Mouse (Mus musculus) E14TG2a.4 (cell line): ENCODE measurements around the gene Stk36.

Experiments used
- H3K27me3 ChIP-seq: 2 replicates; pipeline ENCODE4 v1.6.1; 2014; ENCODE audit warnings: low read length, control low read depth; ENCODE audit not compliant: insufficient read depth
- H3K36me3 ChIP-seq: 2 replicates; pipeline ENCODE4 v1.6.1; 2014; ENCODE audit warnings: low read length, control low read depth; ENCODE audit not compliant: insufficient read depth
- H3K4me1 ChIP-seq: replicated peaks from 2 replicates; pipeline ENCODE4 v1.6.1; 2014; ENCODE audit warnings: low read depth, low read length, control low read depth
- H3K4me3 ChIP-seq: replicated peaks from 2 replicates; pipeline ENCODE4 v1.5.1; 2014; ENCODE audit warnings: mild to moderate bottlenecking, low read length
- H3K9me3 ChIP-seq: 2 replicates; pipeline ENCODE4 v1.6.1; 2014; ENCODE audit warnings: low read length, control low read depth
- CTCF ChIP-seq: conservative IDR thresholded peaks from 2 replicates; pipeline ENCODE4 v1.5.1; 2014; ENCODE audit warnings: low read length
- NANOG ChIP-seq: IDR thresholded peaks from 2 replicates; pipeline ENCODE4 v1.6.1; 2014; ENCODE audit warnings: borderline replicate concordance, low read length, mixed read lengths
- POU5F1 ChIP-seq: IDR thresholded peaks from 2 replicates; pipeline ENCODE4 v1.6.1; 2014; ENCODE audit warnings: low read length, borderline replicate concordance

The Stk36 gene

GRCm38 (mm10) chr1:74643926-74644325 lies 42.7 kb downstream of the Stk36 start:
- no peak for TF ChIP-seq NANOG
- TF ChIP-seq POU5F1 = no peak
- TF ChIP-seq CTCF = no peak
- H3K36me3 ChIP-seq = no peaks in the 10 kb centered on the region
- H3K9me3 ChIP-seq = peaks cover 23% of the 10 kb centered on the region
- no peaks in the 10 kb centered on the region for H3K4me1 ChIP-seq
- H3K4me3 ChIP-seq = no peak overlapping the region
- H3K27me3 ChIP-seq = no peaks in the 10 kb centered on the region

- H3K9me3 ChIP-seq = peaks cover 11% of the 10 kb centered on the region
- H3K27me3 ChIP-seq = no peaks in the 10 kb centered on the region
- TF ChIP-seq CTCF (no peak), NANOG (no peak), POU5F1 (no peak)
- H3K36me3 ChIP-seq = no peaks in the 10 kb centered on the region; the same call in 1 of the 2 replicates
- H3K4me1 ChIP-seq = no peaks in the 10 kb centered on the region; the same call in 1 of the 2 replicates
- H3K4me3 ChIP-seq = peak within 1 kb of the TSS; percentile 84
Measured at GRCm38 (mm10) chr1:74661448-74662195, 60.4 kb downstream of the Stk36 start, which contains the start of gene Ttll4. TSS of gene Ttll4 (plus strand) at chr1:74661745.

DNA sequence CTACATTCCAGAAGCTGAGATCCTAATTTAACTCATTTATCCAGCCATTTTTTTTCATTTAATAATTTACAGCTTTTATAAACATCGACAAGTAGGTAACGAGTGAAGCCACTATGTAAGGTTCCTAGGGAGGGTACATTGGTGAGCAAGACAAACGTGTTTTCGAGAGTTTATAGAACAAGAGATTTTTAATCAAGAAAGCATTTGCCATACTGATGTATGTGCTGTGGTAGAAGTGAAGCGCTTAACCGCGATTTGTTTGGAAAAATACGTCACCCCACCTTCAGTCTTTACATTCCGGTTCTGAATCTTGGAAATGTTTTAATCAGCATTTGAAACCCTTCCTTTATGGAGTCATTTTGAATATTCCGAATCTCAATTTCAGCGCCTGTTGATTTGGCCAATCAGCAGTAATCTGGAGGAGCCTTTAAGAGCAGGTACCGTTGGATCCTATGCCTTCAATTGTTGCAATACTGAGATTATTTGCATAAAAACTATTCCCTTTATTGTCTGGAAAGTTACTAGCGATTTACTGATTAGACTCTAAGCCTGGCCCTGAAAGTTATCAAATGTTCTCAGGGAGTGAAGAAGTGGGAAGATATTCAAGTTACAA lies 61.1 kb downstream of the Stk36 start:
- TF ChIP-seq POU5F1 = no peak
- TF ChIP-seq CTCF = no peak
- no peak for TF ChIP-seq NANOG
- H3K4me3 ChIP-seq = peak overlapping the region; percentile 84
- peaks cover 11% of the 10 kb centered on the region for H3K9me3 ChIP-seq
- no peaks in the 10 kb centered on the region for H3K27me3 ChIP-seq
- no peaks in the 10 kb centered on the region; the same call in 1 of the 2 replicates for H3K4me1 ChIP-seq
- no peaks in the 10 kb centered on the region; the same call in 1 of the 2 replicates for H3K36me3 ChIP-seq

GRCm38 (mm10) chr1:74665153-74665552 lies 63.9 kb downstream of the Stk36 start:
- Histone ChIP-seq H3K4me3 (no peak overlapping the region), H3K36me3 (no peaks in the 10 kb centered on the region; the same call in 1 of the 2 replicates), H3K27me3 (no peaks in the 10 kb centered on the region), H3K4me1 (no peaks in the 10 kb centered on the region; the same call in 1 of the 2 replicates), H3K9me3 (peaks cover 11% of the 10 kb centered on the region)
- no peak for TF ChIP-seq CTCF
- no peak for TF ChIP-seq POU5F1
- TF ChIP-seq NANOG = no peak

DNA sequence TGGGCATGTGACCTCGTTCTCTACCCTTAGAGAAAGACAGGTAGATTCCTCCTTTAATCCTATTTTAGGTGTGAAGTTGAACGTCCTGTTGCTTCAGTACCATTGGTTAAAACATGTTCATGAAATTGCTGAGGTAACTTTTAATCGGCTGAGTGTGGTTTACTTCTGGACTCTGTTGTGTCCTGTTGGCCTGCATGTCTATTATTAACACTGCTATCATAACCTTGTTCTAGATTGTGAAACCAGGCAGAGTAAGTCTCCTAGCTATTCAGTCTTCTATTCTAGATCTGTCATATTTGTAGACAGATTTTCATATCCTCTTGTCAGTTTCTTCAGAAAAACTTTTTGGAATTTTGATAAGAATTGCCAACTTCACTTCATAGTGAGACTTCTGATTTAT lies 67.1 kb downstream of the Stk36 start:
- Histone ChIP-seq H3K9me3 (no peaks in the 10 kb centered on the region), H3K4me1 (no peaks in the 10 kb centered on the region), H3K4me3 (no peak overlapping the region), H3K36me3 (peaks cover 11% of the 10 kb centered on the region; the same call in 1 of the 2 replicates), H3K27me3 (no peaks in the 10 kb centered on the region)
- TF ChIP-seq NANOG (no peak), POU5F1 (no peak), CTCF (no peak)

DNA sequence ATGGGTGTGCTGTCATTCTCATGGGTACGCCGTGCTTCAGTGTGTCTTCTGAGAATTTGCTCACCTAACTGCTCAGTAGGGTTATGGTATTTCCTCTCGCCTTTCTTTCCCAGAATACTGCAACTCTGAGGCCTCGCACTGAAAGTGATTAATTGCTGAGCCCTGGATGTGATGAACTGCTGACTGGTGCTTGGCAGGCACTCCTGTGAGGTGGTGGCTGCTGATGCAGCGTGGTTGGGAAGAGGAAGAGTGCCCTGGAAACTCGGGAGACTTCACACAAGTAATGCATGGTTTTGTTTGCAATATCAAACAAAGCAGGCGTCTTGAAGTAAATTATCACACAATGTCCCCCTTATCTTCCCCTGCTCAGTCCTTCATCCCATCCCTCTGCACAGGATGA lies 71.5 kb downstream of the Stk36 start:
- Histone ChIP-seq H3K4me3 (no peak overlapping the region), H3K9me3 (no peaks in the 10 kb centered on the region), H3K36me3 (peaks cover 11% of the 10 kb centered on the region; the same call in 1 of the 2 replicates), H3K4me1 (no peaks in the 10 kb centered on the region), H3K27me3 (no peaks in the 10 kb centered on the region)
- no peak for TF ChIP-seq NANOG
- no peak for TF ChIP-seq POU5F1
- TF ChIP-seq CTCF = no peak

DNA sequence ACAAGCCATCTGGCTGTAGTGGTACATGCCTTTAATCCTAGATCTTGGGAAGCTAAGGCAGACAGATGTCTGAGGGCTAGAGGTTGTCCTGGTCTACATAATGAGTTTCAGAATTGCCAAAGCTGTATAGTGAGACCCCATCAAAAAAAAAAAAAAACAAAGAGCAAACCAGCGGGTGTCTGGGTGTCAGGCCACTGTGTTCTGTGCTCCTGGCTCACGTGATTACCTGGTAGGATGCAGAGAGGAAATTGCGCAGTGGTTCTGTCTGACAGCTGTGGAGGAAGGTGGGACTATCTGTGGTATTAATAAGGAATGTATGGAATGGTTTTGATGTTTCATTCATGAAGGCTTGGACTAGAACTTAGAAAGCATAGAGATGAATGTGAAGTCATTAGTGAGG lies 75.6 kb downstream of the Stk36 start:
- Histone ChIP-seq H3K27me3 (no peaks in the 10 kb centered on the region), H3K9me3 (no peaks in the 10 kb centered on the region), H3K4me1 (no peaks in the 10 kb centered on the region), H3K36me3 (peaks cover 41% of the 10 kb centered on the region), H3K4me3 (no peak overlapping the region)
- TF ChIP-seq POU5F1 (no peak), NANOG (no peak), CTCF (no peak)

DNA sequence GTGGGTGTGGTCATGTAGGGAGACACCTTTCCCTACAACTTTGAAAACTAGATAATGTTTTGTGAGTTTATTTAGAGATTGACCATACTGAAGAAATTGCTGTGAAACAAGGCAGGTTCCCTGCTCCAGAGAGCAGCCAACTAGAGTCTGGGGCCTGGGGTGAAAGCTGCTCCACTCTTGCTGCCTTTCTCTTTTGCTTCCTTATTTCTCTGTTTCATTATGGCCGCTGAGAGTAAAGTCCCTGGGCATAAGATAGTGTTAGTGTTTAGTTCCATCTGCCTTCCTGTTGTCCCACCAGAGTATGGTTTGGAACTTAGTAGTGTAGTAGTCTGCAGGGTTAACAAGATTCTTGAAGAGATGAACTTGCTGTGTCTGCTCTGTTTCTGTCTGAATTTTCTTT lies 76.6 kb downstream of the Stk36 start:
- no peaks in the 10 kb centered on the region for H3K27me3 ChIP-seq
- TF ChIP-seq NANOG (no peak), CTCF (no peak), POU5F1 (no peak)

More for the DNA sequence above, 76.6 kb downstream of the Stk36 start:
- H3K4me3 ChIP-seq = no peak overlapping the region
- no peaks in the 10 kb centered on the region for H3K9me3 ChIP-seq
- H3K36me3 ChIP-seq = peaks cover 39% of the 10 kb centered on the region
- H3K4me1 ChIP-seq = no peaks in the 10 kb centered on the region
